Mouse (Mus musculus) heart, embryonic 14.5 days (tissue): ENCODE results near the gene Tcf15. TPM values are rescaled to one million over a fixed set of nuclear protein-coding genes. Genes with fewer than 3 reads are reported as not detected.

Source experiments
- ATAC-seq: fragments of 200-750 bp; cut with Nextera tagmentation; 2 replicates; pipeline ENCODE4 v1.8.0; 2017; ENCODE audit warnings: low read depth, moderate TSS enrichment; ENCODE audit not compliant: insufficient number of reproducible peaks, insufficient read depth, low FRiP score
- H3K27ac ChIP-seq, 2 experiments: fragments of 200-500 bp in 1 of 2; fragments of 300-500 bp in 1 of 2; sonication (generic) in 1 of 2; replicated peaks in 1 of 2; 2 replicates each; pipeline ENCODE4 v1.5.1; 2012 to 2014; ENCODE audit warnings: low read depth in 2 of 2, low read length in 2 of 2, control low read depth in 1 of 2, mild to moderate bottlenecking in 1 of 2, mixed read lengths in 1 of 2; ENCODE audit not compliant: control insufficient read depth in 1 of 2, insufficient read depth in 1 of 2
- H3K27me3 ChIP-seq: fragments of 300-500 bp; sonication (generic); 2 replicates; pipeline ENCODE4 v1.6.1; 2014; ENCODE audit warnings: mild to moderate bottlenecking, low read length, control low read depth; ENCODE audit not compliant: control insufficient read depth, insufficient read depth
- H3K36me3 ChIP-seq: fragments of 300-500 bp; sonication (generic); 2 replicates; pipeline ENCODE4 v1.6.1; 2014; ENCODE audit warnings: mild to moderate bottlenecking, control low read depth, low read length, mixed read lengths; ENCODE audit not compliant: control insufficient read depth, insufficient read depth
- H3K4me1 ChIP-seq, 2 experiments: fragments of 200-500 bp in 1 of 2; fragments of 300-500 bp in 1 of 2; sonication (generic) in 1 of 2; 2 replicates each; pipeline ENCODE4 v1.6.1; 2012 to 2014; ENCODE audit warnings: low read length in 2 of 2, control low read depth in 1 of 2, mixed read lengths in 1 of 2; ENCODE audit not compliant: control insufficient read depth in 2 of 2, insufficient read depth in 2 of 2
- H3K4me2 ChIP-seq: fragments of 300-500 bp; sonication (generic); 2 replicates; pipeline ENCODE4 v1.6.1; 2014; ENCODE audit warnings: mild to moderate bottlenecking, low read length
- H3K4me3 ChIP-seq, 2 experiments: fragments of 200-500 bp in 1 of 2; fragments of 300-500 bp in 1 of 2; sonication (generic) in 1 of 2; 2 replicates each; pipeline ENCODE4 v1.5.1; 2012 to 2014; ENCODE audit warnings: low read length in 2 of 2, mild to moderate bottlenecking in 2 of 2, control low read depth in 1 of 2, low read depth in 1 of 2, moderate library complexity in 1 of 2; ENCODE audit not compliant: control insufficient read depth in 1 of 2, insufficient read depth in 1 of 2
- H3K9ac ChIP-seq: fragments of 300-500 bp; sonication (generic); 2 replicates; pipeline ENCODE4 v1.6.1; 2014; ENCODE audit warnings: mild to moderate bottlenecking, low read length
- H3K9me3 ChIP-seq: fragments of 300-500 bp; sonication (generic); 2 replicates; pipeline ENCODE4 v1.6.1; 2016; ENCODE audit warnings: low read length, control low read depth; ENCODE audit not compliant: control insufficient read depth
- WGBS: fragments of 180-500 bp; shearing (Covaris S2); extraction: QIAGEN DNeasy Blood & Tissue Kit; methylation state at CpG from one replicate; pipeline ENCODE4 v1.1.7; 2014; 5-methylcytosine and 5-hydroxymethylcytosine counted together
- polyA plus RNA-seq: library from polyadenylated mRNA; unstranded; fragments of >200 nt; fragmentation: Nextera tagmentation; extraction: Ambion mirVana; gene quantifications from 2 replicates; pipeline ENCODE4 v1.2.1, GENCODE M21; 2014

Tcf15 gene
- polyA plus RNA-seq, result 16.0 and 19.5 TPM in 2 replicates

- H3K4me2 ChIP-seq, result peak within 1 kb of the TSS; percentile 88
- ATAC-seq, result peak; percentile 70
- no peaks in the 10 kb centered on the region for H3K36me3 ChIP-seq
- peaks cover 59% of the 10 kb centered on the region for H3K27me3 ChIP-seq
- WGBS, result 1% methylated on average over 108 of the region's 118 CpGs
- H3K9me3 ChIP-seq, result no peaks in the 10 kb centered on the region
- H3K9ac ChIP-seq, result peak within 1 kb of the TSS; percentile 67
- H3K4me3 ChIP-seq, result peak within 1 kb of the TSS; percentile 48 to 55
- H3K27ac ChIP-seq, result peak within 1 kb of the TSS in 1 of 2 experiments; percentile 6; a peak in 1 of 4 replicates
- H3K4me1 ChIP-seq, result peaks cover 2 to 26% of the 10 kb centered on the region in 2 experiments; a peak in 2 of 4 replicates
Measured at GRCm38 (mm10) chr2:152143279-152144157, at the start of gene Tcf15. TSS of gene Tcf15 (plus strand) at chr2:152143561.

GRCm38 (mm10) chr2:152094856-152095545, 48.4 kb upstream of the Tcf15 start:
- Histone ChIP-seq H3K9ac (no peak overlapping the region), H3K27ac (no peak overlapping the region), H3K4me2 (peak overlapping the region; percentile 52), H3K9me3 (no peaks in the 10 kb centered on the region), H3K4me3 (peak overlapping the region; percentile 5 to 17; a peak in 1 of 4 replicates), H3K4me1 (peaks cover 0 to 14% of the 10 kb centered on the region in 2 experiments; a peak in 3 of 4 replicates), H3K27me3 (peaks cover 66% of the 10 kb centered on the region), H3K36me3 (no peaks in the 10 kb centered on the region)
- 3% methylated on average over 29 of the region's 29 CpGs for WGBS
- no peak for ATAC-seq

GRCm38 (mm10) chr2:152096922-152097321, 46.4 kb upstream of the Tcf15 start:
- ATAC-seq, result no peak
- 79% methylated on average over 2 of the region's 2 CpGs for WGBS
- H3K27ac ChIP-seq, result no peak overlapping the region
- H3K27me3 ChIP-seq, result peaks cover 52% of the 10 kb centered on the region
- no peak overlapping the region for H3K4me3 ChIP-seq
- H3K36me3 ChIP-seq, result no peaks in the 10 kb centered on the region
- no peak overlapping the region for H3K4me2 ChIP-seq
- no peak overlapping the region for H3K9ac ChIP-seq
- H3K4me1 ChIP-seq, result peaks cover 0 to 14% of the 10 kb centered on the region in 2 experiments; a peak in 3 of 4 replicates
- no peaks in the 10 kb centered on the region for H3K9me3 ChIP-seq

GRCm38 (mm10) chr2:152097916-152098315, 45.4 kb upstream of the Tcf15 start:
- WGBS, result 81% methylated on average over 11 of the region's 11 CpGs
- H3K4me2 ChIP-seq, result no peak overlapping the region
- H3K36me3 ChIP-seq, result no peaks in the 10 kb centered on the region
- H3K27ac ChIP-seq, result no peak overlapping the region
- H3K9me3 ChIP-seq, result no peaks in the 10 kb centered on the region
- peaks cover 0 to 14% of the 10 kb centered on the region in 2 experiments; a peak in 3 of 4 replicates for H3K4me1 ChIP-seq
- peaks cover 43% of the 10 kb centered on the region for H3K27me3 ChIP-seq
- no peak overlapping the region for H3K4me3 ChIP-seq
- H3K9ac ChIP-seq, result no peak overlapping the region
- no peak for ATAC-seq

- Histone ChIP-seq H3K9ac (no peak overlapping the region), H3K9me3 (no peaks in the 10 kb centered on the region), H3K4me3 (no peak overlapping the region), H3K27ac (no peak overlapping the region), H3K4me1 (peaks cover 0 to 4% of the 10 kb centered on the region in 2 experiments; a peak in 1 of 4 replicates), H3K4me2 (no peak overlapping the region), H3K27me3 (peaks cover 27% of the 10 kb centered on the region), H3K36me3 (no peaks in the 10 kb centered on the region)
- 52% methylated on average over 3 of the region's 3 CpGs for WGBS
- ATAC-seq, result no peak
Measured at GRCm38 (mm10) chr2:152099538-152099937, 43.8 kb upstream of the Tcf15 start.

- H3K4me3 ChIP-seq, result no peak overlapping the region
- no peaks in the 10 kb centered on the region for H3K9me3 ChIP-seq
- H3K36me3 ChIP-seq, result no peaks in the 10 kb centered on the region
- ATAC-seq, result no peak
- H3K4me2 ChIP-seq, result no peak overlapping the region
- no peak overlapping the region for H3K9ac ChIP-seq
- WGBS, result 69% methylated on average over 13 of the region's 13 CpGs
- H3K4me1 ChIP-seq, result peaks cover 3 to 4% of the 10 kb centered on the region in 2 experiments; a peak in 2 of 4 replicates
- no peak overlapping the region for H3K27ac ChIP-seq
- peaks cover 8% of the 10 kb centered on the region for H3K27me3 ChIP-seq
Measured at GRCm38 (mm10) chr2:152101761-152102160, 41.6 kb upstream of the Tcf15 start.

GRCm38 (mm10) chr2:152102369-152102768, 41.0 kb upstream of the Tcf15 start:
- WGBS, result 67% methylated on average over 6 of the region's 6 CpGs
- Histone ChIP-seq H3K27ac (no peak overlapping the region), H3K27me3 (peaks cover 8% of the 10 kb centered on the region; the same call in 1 of the 2 replicates)

More at GRCm38 (mm10) chr2:152102369-152102768, 41.0 kb upstream of the Tcf15 start:
- no peak overlapping the region for H3K9ac ChIP-seq
- no peak overlapping the region for H3K4me2 ChIP-seq
- H3K4me3 ChIP-seq, result no peak overlapping the region
- H3K9me3 ChIP-seq, result no peaks in the 10 kb centered on the region
- no peaks in the 10 kb centered on the region for H3K36me3 ChIP-seq
- peaks cover 3 to 4% of the 10 kb centered on the region in 2 experiments; a peak in 2 of 4 replicates for H3K4me1 ChIP-seq
- no peak for ATAC-seq
